Mouse (Mus musculus): ENCODE measurements around the gene Fbxw17. TPM values are rescaled to one million over a fixed set of nuclear protein-coding genes. Genes with fewer than 3 reads are reported as not detected.
"Not testable (repeated sequence)": the region's sequence is repeated elsewhere in the genome, so short reads cannot be mapped to it uniquely, and the experiment has no call there.

The Fbxw17 gene
- 36.8 and 53.9 TPM in 2 replicates for total RNA-seq (2014; rRNA removed)
- 18.4 and 23.6 TPM in 2 replicates for polyA plus RNA-seq (2015; fragmentation: Nextera tagmentation; extraction: Ambion mirVana)

DNA sequence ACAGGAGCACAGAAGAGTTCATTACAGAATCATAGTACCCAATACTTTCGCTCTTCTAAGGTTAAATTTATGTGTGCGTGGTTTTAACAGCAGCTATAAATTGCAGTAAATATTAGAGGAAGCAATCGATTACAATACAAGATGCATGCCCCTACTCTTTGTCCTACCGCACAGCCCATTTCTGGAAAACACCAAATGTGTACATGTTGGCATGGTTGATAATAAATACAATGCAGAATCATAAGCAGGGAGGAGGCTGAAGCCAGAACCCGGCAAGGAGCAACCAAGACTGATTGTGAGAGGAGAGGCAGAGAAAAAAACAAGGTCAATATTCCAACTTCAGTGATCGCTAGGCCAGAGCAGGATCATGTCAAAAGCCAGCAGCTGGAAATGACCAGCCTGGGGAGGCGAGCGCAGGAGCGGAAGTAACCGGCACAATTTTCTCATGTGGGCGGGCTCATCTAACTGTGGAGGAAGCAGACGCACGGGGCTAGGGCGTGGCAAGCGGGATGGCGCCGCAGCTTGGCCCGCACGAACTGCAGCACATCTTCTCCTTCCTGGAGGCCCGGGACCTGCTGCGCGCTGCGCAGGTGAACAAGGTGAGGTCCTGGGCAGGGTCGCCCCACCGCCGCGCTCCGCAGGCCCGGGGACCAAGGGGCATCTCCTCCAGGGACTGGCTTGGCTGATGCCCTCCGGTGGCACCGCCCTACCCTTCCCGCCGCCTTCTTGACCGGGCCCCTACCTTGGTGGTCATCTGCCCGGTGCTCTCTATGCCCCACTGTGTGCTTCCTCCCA lies at the start of gene Fbxw17:
Gene Fbxw17 (plus strand): TSS at position 476 of the 795 bp plus-strand sequence.
- Histone ChIP-seq H3K4me3 (ENCODE audit: low read depth, low read length) (peak within 1 kb of the TSS; percentile 56), H3K27ac (ENCODE audit: low read depth, low read length) (peak within 1 kb of the TSS; percentile 72), H3K4me1 (ENCODE audit: insufficient read depth) (peaks cover 5% of the 10 kb centered on the region), H3K9me3 (ENCODE audit: low read length) (no peaks in the 10 kb centered on the region), H3K36me3 (ENCODE audit: insufficient read depth) (peaks cover 17% of the 10 kb centered on the region; the same call in 1 of the 2 replicates), H3K27me3 (ENCODE audit: insufficient read depth, low read length) (no peaks in the 10 kb centered on the region), H3K4me2 (ENCODE audit: low read depth) (peak within 1 kb of the TSS; percentile 66), H3K9ac (peak within 1 kb of the TSS; percentile 83)
- 13% methylated on average over 34 of the region's 35 CpGs for WGBS
- no peak for TF ChIP-seq CTCF (IDR thresholded peaks at IDR 0.05; ENCODE audit: low read depth)
- ATAC-seq (peak; percentile 99), DNase-seq (peak; percentile 84)

DNA sequence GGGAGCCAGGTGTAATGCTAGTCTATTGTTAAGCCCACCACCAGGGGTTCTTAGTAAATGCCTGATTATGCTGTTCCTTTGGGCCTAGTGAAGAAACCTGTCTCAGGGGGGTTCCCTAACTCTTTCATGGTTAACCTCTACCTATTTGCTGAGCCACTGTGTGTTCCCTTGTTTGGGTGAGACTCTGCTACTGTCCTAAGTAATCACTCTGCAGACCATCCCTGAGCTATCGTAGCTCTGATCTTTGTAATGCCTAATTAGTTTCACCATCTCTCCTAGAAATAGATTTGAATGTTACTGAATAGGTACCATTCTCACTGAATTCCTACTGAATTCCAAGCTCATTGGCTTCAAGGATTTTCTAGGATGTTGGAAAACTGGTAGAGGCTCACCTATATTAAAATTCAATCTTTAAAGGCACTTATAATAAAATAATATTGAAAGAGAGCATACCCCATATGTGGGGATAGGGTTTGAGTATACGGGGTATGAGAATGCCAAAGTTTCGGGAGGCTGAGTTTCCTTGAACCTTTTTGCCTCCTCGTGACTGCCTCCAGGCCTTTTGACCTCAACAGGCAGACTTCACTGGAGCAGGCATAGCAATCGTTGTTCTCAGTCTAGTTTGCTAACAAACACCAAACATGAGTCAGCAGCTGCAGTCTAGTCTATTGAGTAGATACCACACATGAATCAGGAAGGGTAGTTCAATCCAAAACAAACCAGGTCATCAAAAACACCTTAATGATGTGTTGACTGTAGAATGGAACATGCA lies 44.5 kb upstream of the Fbxw17 start:
- H3K4me3 ChIP-seq (ENCODE audit: low read depth, low read length); H3K27me3 ChIP-seq (ENCODE audit: insufficient read depth, low read length); DNase-seq; H3K36me3 ChIP-seq (ENCODE audit: insufficient read depth); ATAC-seq; H3K4me1 ChIP-seq (ENCODE audit: insufficient read depth); H3K4me2 ChIP-seq (ENCODE audit: low read depth); H3K9me3 ChIP-seq (ENCODE audit: low read length); H3K9ac ChIP-seq; H3K27ac ChIP-seq (ENCODE audit: low read depth, low read length): not testable (repeated sequence)
- 69% methylated on average over 5 of the region's 5 CpGs for WGBS

DNA sequence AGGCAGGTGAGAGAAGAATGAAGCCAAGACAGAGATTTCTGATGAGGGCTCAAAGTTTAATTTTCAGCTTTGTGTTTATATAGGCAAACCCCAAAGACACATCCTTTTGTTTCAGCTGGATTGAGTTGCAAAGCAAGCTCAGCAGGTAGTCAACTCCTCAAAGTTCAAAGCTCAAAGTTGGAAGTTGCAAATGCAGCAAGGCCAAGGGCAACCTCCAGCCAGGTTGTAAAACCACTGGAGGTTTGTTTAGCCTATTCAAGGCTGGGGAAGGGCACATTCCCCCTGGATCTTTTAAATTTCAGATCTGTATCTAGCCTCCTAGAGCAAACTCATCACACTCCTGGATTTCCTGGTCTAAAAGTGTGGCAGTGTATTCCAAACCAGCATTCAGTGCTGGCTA lies 28.5 kb upstream of the Fbxw17 start:
- not testable (repeated sequence) for DNase-seq; H3K27me3 ChIP-seq (ENCODE audit: insufficient read depth, low read length); H3K4me1 ChIP-seq (ENCODE audit: insufficient read depth); H3K27ac ChIP-seq (ENCODE audit: low read depth, low read length); H3K9ac ChIP-seq; H3K9me3 ChIP-seq (ENCODE audit: low read length); H3K4me3 ChIP-seq (ENCODE audit: low read depth, low read length); H3K4me2 ChIP-seq (ENCODE audit: low read depth); H3K36me3 ChIP-seq (ENCODE audit: insufficient read depth); ATAC-seq

- peak; percentile 43 for DNase-seq
- 32% methylated on average over 3 of the region's 3 CpGs for WGBS
- Histone ChIP-seq H3K27ac (ENCODE audit: low read depth, low read length) (no peak overlapping the region), H3K9me3 (ENCODE audit: low read length) (no peaks in the 10 kb centered on the region), H3K4me3 (ENCODE audit: low read depth, low read length) (peak overlapping the region; percentile 56), H3K36me3 (ENCODE audit: insufficient read depth) (peaks cover 24% of the 10 kb centered on the region), H3K9ac (peak overlapping the region; percentile 83), H3K4me1 (ENCODE audit: insufficient read depth) (peaks cover 5% of the 10 kb centered on the region), H3K27me3 (ENCODE audit: insufficient read depth, low read length) (no peaks in the 10 kb centered on the region), H3K4me2 (ENCODE audit: low read depth) (peak overlapping the region; percentile 66)
- no peak for TF ChIP-seq CTCF (IDR thresholded peaks at IDR 0.05; ENCODE audit: low read depth)
- ATAC-seq = 0 out of 2 replicates have a peak, but pooled peaks have one; percentile 8
Observed at GRCm38 (mm10) chr13:50418421-50418820, 757 bp downstream of the Fbxw17 start.

DNA sequence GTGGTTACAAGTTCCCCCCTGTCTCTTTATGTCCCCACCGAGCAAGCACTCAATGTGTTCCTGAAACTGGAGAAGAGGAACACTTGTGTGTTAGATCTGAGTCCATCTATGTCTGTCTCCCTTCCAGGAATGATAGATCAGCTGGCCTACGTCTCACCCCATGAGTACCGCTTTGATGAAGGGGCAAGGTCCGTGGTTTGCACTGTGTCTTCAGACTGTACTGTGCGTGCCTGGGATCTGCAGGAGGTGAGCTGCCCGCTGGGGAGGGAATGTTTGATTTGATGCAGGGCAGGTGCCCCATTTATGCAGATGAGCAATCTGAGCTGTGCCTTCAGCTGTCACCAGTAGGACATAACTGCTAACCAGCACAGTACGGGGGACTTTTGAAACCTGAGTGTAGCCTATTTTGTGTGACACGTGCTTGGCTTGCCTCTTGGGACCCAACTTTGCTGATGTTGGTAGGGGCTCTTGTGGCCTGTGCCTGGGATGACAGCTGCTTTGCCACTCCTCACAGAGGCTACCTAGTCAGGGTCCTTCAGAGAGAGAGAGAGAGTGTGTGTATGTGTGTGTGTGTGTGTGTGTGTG lies 6.1 kb downstream of the Fbxw17 start:
- Histone ChIP-seq H3K27ac (ENCODE audit: low read depth, low read length) (no peak overlapping the region), H3K9me3 (ENCODE audit: low read length) (no peaks in the 10 kb centered on the region), H3K4me3 (ENCODE audit: low read depth, low read length) (no peak overlapping the region), H3K4me1 (ENCODE audit: insufficient read depth) (no peaks in the 10 kb centered on the region; the same call in 1 of the 2 replicates), H3K36me3 (ENCODE audit: insufficient read depth) (peaks cover 71% of the 10 kb centered on the region), H3K9ac (no peak overlapping the region), H3K27me3 (ENCODE audit: insufficient read depth, low read length) (no peaks in the 10 kb centered on the region), H3K4me2 (ENCODE audit: low read depth) (no peak overlapping the region)
- DNase-seq (no peak), ATAC-seq (no peak)
- WGBS = 90% methylated on average over 8 of the region's 8 CpGs
- TF ChIP-seq CTCF (IDR thresholded peaks at IDR 0.05; ENCODE audit: low read depth) = no peak

- Histone ChIP-seq H3K9ac (no peak overlapping the region), H3K4me3 (ENCODE audit: low read depth, low read length) (no peak overlapping the region), H3K27ac (ENCODE audit: low read depth, low read length) (no peak overlapping the region), H3K4me1 (ENCODE audit: insufficient read depth) (no peaks in the 10 kb centered on the region), H3K27me3 (ENCODE audit: insufficient read depth, low read length) (no peaks in the 10 kb centered on the region), H3K36me3 (ENCODE audit: insufficient read depth) (peaks cover 78% of the 10 kb centered on the region), H3K9me3 (ENCODE audit: low read length) (no peaks in the 10 kb centered on the region), H3K4me2 (ENCODE audit: low read depth) (no peak overlapping the region)
- WGBS = 92% methylated on average over 2 of the region's 2 CpGs
- DNase-seq (no peak), ATAC-seq (no peak)
- no peak for TF ChIP-seq CTCF (IDR thresholded peaks at IDR 0.05; ENCODE audit: low read depth)
Observed at GRCm38 (mm10) chr13:50424517-50424916, 6.9 kb downstream of the Fbxw17 start.
